Mouse (Mus musculus) E14TG2a.4 (cell line): ENCODE measurements around the gene Fbxl5.

Experiments used
- CTCF ChIP-seq: conservative IDR thresholded peaks from 2 replicates; pipeline ENCODE4 v1.5.1; 2014; ENCODE audit warnings: low read length
- POU5F1 ChIP-seq: IDR thresholded peaks from 2 replicates; pipeline ENCODE4 v1.6.1; 2014; ENCODE audit warnings: low read length, borderline replicate concordance

- no peak for TF ChIP-seq CTCF
- no peak for TF ChIP-seq POU5F1
These were observed 39.2 kb downstream of the Fbxl5 start for GRCm38 (mm10) chr5:43781977-43782930.
